Mouse (Mus musculus) hindbrain, embryonic 13.5 days (tissue): ENCODE results near the gene Rab7. TPM values are rescaled to one million over a fixed set of nuclear protein-coding genes. Genes with fewer than 3 reads are reported as not detected.
A peak's percentile ranks its signal among the peaks of the same experiment; 100 is the strongest.
"Not testable (repeated sequence)": the region's sequence is repeated elsewhere in the genome, so short reads cannot be mapped to it uniquely, and the experiment has no call there.

Experiments
- ATAC-seq: fragments of 200-750 bp; cut with Nextera tagmentation; 2 replicates; pipeline ENCODE4 v1.8.0; 2017; ENCODE audit warnings: moderate TSS enrichment; ENCODE audit not compliant: low FRiP score
- H3K27ac ChIP-seq: fragments of 300-500 bp; sonication (generic); 2 replicates; pipeline ENCODE4 v1.5.1; 2015; ENCODE audit warnings: inconsistent platforms, mild to moderate bottlenecking, moderate library complexity
- H3K27me3 ChIP-seq: fragments of 300-500 bp; sonication (generic); 2 replicates; pipeline ENCODE4 v1.6.1; 2015; ENCODE audit warnings: mild to moderate bottlenecking, inconsistent platforms
- H3K36me3 ChIP-seq: fragments of 300-500 bp; sonication (generic); 2 replicates; pipeline ENCODE4 v1.6.1; 2015; ENCODE audit warnings: mild to moderate bottlenecking, inconsistent platforms
- H3K4me1 ChIP-seq: fragments of 300-500 bp; sonication (generic); replicated peaks from 2 replicates; pipeline ENCODE4 v1.6.1; 2015; ENCODE audit warnings: inconsistent platforms
- H3K4me2 ChIP-seq: fragments of 300-500 bp; sonication (generic); 2 replicates; pipeline ENCODE4 v1.6.1; 2015; ENCODE audit warnings: inconsistent platforms, mild to moderate bottlenecking, moderate library complexity
- H3K4me3 ChIP-seq: fragments of 300-500 bp; sonication (generic); 2 replicates; pipeline ENCODE4 v1.5.1; 2015; ENCODE audit warnings: mild to moderate bottlenecking, inconsistent platforms
- H3K9ac ChIP-seq: fragments of 300-500 bp; sonication (generic); 2 replicates; pipeline ENCODE4 v1.6.1; 2015; ENCODE audit warnings: mild to moderate bottlenecking, inconsistent platforms
- H3K9me3 ChIP-seq: fragments of 300-500 bp; sonication (generic); 2 replicates; pipeline ENCODE4 v1.6.1; 2016; ENCODE audit warnings: inconsistent platforms
- WGBS: fragments of 180-500 bp; shearing (Covaris S2); methylation state at CpG from one replicate; pipeline ENCODE4 v1.1.7; 2015; 5-methylcytosine and 5-hydroxymethylcytosine counted together
- polyA plus RNA-seq: library from polyadenylated mRNA; unstranded; fragments of >200 nt; fragmentation: Nextera tagmentation; extraction: Ambion mirVana; gene quantifications from 2 replicates; pipeline ENCODE4 v1.2.1, GENCODE M21; 2015

Rab7 gene
- polyA plus RNA-seq, 1 experiment from 2014 or later: 290 TPM

DNA sequence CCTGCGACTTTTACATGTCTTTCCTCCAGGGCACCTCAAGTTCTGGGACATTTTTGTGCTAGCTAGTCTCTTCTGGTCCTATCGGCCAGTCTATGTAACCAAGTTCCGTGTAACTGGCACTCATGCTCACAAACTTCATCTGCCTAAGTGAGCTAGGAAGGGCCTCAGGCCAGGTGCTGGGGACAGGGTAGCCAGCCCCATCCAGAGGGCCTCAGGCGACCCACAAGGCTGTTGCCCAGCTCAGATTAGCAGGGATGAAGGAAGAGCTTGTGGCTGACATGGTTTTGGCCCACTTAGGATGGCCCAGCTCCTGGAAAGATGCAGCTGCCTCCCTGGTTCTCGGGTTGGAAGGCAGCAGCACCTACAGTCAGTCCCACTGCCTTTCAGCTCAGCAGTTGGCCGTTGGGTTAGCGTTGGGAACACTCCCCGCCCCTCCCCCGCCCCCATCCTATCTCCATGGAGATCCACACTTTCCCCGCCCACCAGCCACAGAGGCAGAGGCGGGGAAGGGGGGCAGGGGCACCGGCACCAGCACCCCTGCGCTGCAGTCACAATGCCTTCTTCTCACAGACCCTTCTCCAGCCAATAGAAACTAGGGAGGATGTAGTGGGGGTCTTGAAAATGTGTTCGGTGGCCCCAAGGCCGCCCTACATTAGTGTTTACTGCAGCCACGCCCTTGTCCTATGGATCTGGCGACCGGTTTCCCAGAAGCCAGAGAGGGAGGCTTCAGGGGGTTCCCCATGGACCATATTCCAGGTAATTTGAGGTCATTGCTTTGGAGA is 51.1 kb downstream of the Rab7 start:
- H3K27ac ChIP-seq: peak overlapping the region; percentile 89
- H3K4me1 ChIP-seq: peaks cover 35% of the 10 kb centered on the region
- peak overlapping the region; percentile 52 for H3K4me2 ChIP-seq
- H3K36me3 ChIP-seq: peaks cover 10% of the 10 kb centered on the region
- H3K4me3 ChIP-seq: peak overlapping the region; percentile 31
- H3K27me3 ChIP-seq: no peaks in the 10 kb centered on the region
- H3K9ac ChIP-seq: peak overlapping the region; percentile 63
- ATAC-seq: peak; percentile 86
- WGBS: 6% methylated on average over 18 of the region's 18 CpGs
- H3K9me3 ChIP-seq: no peaks in the 10 kb centered on the region

DNA sequence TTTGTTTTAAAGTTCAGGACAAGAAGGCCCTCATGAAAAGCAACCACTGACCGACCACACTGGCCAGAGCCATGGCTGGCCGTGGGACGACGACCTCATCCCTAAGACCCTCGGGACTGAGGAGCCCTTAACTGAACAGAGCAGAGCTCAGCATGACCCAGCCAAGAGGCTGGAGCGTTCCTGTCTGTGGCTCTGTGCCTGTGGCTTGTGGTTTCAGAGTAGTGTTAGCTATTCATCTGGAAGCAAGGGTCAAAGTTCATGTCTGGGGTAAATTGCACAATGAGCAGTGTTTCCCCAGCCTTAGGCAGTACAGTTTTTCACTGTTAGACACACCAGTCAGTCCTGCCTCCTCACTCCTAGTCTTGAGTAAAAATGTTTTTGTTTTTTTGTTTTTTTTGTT is 52.3 kb downstream of the Rab7 start:
- Histone ChIP-seq H3K4me2 (no peak overlapping the region), H3K4me1 (peaks cover 35% of the 10 kb centered on the region), H3K9me3 (no peaks in the 10 kb centered on the region), H3K27me3 (no peaks in the 10 kb centered on the region), H3K36me3 (peaks cover 11% of the 10 kb centered on the region), H3K27ac (0 out of 2 replicates have a peak overlapping the region, but pooled peaks have one; percentile 10), H3K9ac (no peak overlapping the region), H3K4me3 (no peak overlapping the region)
- WGBS: 4% methylated on average over 6 of the region's 6 CpGs
- no peak for ATAC-seq

DNA sequence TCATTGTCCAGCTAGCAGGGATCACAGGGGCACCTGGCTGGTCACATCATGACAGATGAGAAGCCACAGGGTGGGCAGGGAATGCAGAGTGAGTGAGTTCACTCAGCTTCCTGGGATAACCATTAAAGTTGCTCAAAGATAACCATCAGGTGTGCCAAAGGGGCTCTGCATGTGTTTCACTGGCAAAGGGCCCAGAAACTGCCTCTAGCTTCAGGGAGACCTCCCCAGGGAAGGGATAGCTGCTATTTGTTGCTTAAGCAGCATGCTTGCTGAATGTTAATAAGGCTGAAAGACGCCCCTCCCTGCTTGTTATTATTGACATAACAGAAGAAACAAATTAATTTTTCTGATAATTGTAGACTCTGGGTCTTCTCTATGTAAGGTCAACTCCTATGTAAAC is 53.2 kb downstream of the Rab7 start:
- no peak for ATAC-seq
- Histone ChIP-seq H3K27ac (no peak overlapping the region), H3K27me3 (no peaks in the 10 kb centered on the region), H3K4me3 (no peak overlapping the region), H3K9ac (no peak overlapping the region), H3K4me2 (no peak overlapping the region), H3K9me3 (no peaks in the 10 kb centered on the region), H3K4me1 (peaks cover 35% of the 10 kb centered on the region), H3K36me3 (peaks cover 12% of the 10 kb centered on the region)
- WGBS: 53% methylated on average over 1 of the region's 1 CpGs

DNA sequence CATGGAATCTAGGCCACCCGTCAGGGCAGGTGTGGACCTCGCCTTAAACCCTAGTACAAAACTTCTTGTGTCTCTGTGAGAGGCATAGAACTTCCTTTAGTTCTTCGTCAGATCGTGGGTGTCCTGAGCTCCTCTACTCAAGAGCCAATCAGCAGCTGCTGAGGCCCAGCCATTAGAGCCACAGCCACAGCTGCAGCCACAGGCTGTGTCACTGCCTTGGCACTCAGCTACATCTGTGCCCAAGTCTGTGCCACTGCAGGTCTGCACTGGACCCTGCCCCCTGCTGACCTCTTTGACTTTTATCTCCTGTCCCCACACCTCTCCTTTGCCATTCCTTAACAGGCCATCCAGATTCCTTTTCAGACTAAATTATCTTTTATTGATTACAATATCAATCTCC is 53.9 kb downstream of the Rab7 start:
- Histone ChIP-seq H3K4me2 (no peak overlapping the region), H3K9ac (no peak overlapping the region), H3K36me3 (peaks cover 11% of the 10 kb centered on the region), H3K4me3 (no peak overlapping the region), H3K27me3 (no peaks in the 10 kb centered on the region), H3K27ac (no peak overlapping the region), H3K4me1 (peaks cover 35% of the 10 kb centered on the region), H3K9me3 (no peaks in the 10 kb centered on the region)
- ATAC-seq: no peak
- WGBS: 74% methylated on average over 4 of the region's 4 CpGs

DNA sequence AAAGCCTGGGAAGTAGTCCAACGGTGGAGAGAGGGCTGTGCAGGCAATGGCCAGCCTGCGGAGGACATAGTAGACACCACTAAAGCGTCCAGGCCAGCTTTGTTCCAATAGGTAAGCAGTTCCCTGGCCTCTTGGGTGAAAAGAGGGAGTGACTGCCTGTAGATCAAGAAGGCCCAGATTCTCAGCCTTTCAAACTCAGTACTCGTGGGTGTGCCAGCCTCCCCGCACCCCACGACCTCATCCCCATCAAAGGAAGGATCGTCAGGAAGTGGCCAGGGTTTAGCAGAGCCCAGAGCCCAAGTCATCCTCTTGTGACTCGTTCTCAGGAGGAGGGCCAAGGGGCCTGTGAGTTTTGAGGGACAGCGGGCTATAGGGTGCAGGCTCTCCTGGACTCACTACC is 62.6 kb downstream of the Rab7 start:
- peaks cover 25% of the 10 kb centered on the region for H3K36me3 ChIP-seq
- H3K4me2 ChIP-seq: peak overlapping the region; percentile 84
- ATAC-seq: no peak
- H3K27me3 ChIP-seq: no peaks in the 10 kb centered on the region
- H3K9ac ChIP-seq: peak overlapping the region; percentile 97
- H3K4me1 ChIP-seq: peaks cover 20% of the 10 kb centered on the region
- no peaks in the 10 kb centered on the region for H3K9me3 ChIP-seq
- H3K4me3 ChIP-seq: peak overlapping the region; percentile 94
- H3K27ac ChIP-seq: peak overlapping the region; percentile 96; the same call in 1 of the 2 replicates
- WGBS: 77% methylated on average over 9 of the region's 9 CpGs

DNA sequence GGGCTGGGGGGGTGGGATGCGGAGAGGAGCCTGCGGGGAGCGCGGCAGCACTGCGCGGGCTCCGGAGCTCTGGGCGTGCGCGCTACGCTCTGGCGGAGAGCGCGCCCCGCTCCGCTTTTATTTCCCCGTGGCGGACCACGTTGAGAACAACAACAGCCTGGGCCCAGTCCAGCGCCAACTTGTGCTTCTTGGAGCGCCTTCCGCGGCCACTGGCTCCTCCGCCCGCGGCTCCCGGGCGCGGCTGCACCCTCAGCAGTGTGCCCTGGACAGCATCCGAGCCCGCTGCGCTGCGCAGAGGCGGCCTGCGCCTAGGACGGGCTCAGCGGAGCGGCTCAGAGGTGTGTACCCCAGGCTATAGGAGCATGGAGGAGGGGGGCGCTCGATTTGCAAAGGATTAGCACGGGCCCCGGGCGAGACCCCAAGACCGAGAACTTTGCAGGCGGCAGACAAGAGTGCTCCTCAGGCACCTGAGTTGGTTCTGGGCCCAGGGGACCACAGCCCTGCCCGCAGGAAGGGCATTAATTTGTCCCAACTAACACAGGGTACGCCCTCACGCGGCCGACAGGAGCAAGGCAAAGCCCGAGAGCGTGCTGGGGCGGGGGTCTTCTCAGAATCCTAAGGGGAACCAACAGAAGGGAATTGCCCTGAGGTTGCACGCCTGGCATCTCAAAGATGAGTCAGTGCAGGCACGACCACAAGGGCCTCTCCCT is 63.4 kb downstream of the Rab7 start, which contains the start of gene H1fx:
TSS of gene H1fx (minus strand) at position 91 of the 710 bp plus-strand sequence.
- peaks cover 25% of the 10 kb centered on the region for H3K36me3 ChIP-seq

DNA sequence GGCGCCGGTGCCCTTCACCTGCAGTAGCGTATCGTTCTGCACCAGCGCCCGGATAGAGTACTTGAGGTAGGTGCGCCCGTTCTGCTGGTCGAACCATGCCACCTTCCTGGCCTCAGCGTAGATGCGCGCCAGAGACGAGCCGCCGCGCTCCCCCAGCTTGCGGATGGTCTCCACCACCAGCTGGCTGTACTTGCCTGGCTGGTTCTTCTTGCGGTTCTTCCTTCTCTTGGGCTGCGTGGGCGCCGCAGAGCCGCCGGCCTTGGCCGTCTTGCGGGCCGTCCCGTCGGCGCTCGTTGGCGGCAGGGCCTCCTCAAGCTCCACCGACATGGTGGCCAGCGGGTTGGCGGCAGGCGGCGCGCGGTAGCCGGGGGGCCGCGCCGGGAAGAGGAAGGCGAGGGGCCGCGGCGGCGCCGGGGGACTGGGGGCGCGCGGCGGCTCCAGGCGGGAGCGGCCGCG is 64.0 kb downstream of the Rab7 start:
- Histone ChIP-seq H3K9ac (peak overlapping the region; percentile 97), H3K27me3 (no peaks in the 10 kb centered on the region), H3K4me1 (peaks cover 20% of the 10 kb centered on the region), H3K4me2 (peak overlapping the region; percentile 84), H3K27ac (peak overlapping the region; percentile 96), H3K9me3 (no peaks in the 10 kb centered on the region), H3K4me3 (peak overlapping the region; percentile 94), H3K36me3 (peaks cover 20% of the 10 kb centered on the region)
- peak; percentile 56 for ATAC-seq
- under 1% methylated on average over 54 of the region's 56 CpGs for WGBS

More for the DNA sequence above, 63.4 kb downstream of the Rab7 start, which contains the start of gene H1fx:
- peak within 1 kb of the TSS; percentile 94 for H3K4me3 ChIP-seq
- H3K4me2 ChIP-seq: peak within 1 kb of the TSS; percentile 84
- H3K9me3 ChIP-seq: no peaks in the 10 kb centered on the region
- WGBS: under 1% methylated on average over 47 of the region's 55 CpGs
- peak within 1 kb of the TSS; percentile 96 for H3K27ac ChIP-seq
- H3K9ac ChIP-seq: peak within 1 kb of the TSS; percentile 97
- H3K4me1 ChIP-seq: peaks cover 20% of the 10 kb centered on the region
- no peaks in the 10 kb centered on the region for H3K27me3 ChIP-seq
- peak; percentile 89 for ATAC-seq

DNA sequence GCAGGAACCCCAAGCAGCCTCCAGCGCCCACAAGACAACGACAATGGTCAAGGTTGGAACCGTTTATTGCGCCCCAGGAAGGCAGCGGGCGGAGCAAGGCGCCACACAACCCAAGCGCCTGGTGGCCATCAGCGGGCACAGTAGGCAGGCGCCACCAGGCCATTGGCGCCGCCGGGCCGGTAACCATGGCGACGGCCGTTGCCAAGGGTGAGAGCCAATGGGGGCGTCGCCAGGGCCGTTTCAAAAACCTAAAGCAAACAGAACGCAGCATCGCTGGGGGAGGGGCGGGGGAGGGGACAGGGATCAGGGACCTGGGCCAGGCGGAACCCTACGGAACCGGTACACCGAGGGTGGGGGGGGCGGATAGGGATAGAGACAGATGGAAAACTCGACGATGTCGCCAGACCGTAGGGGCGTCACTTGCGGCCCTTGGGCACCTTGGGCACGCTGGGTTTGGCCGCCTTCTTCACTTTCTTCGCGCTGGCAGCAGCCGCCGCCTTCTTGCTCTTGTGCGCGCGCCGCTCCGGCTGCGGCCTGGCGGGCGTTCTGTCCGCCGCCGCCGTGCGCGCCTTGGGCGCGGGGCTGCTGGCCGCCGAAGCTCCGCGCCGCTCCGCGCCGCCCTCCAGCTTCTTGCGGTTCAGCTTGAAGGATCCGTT is 64.6 kb downstream of the Rab7 start:
- H3K4me3 ChIP-seq: peak overlapping the region; percentile 94
- under 1% methylated on average over 63 of the region's 66 CpGs for WGBS
- H3K27me3 ChIP-seq: no peaks in the 10 kb centered on the region
- H3K27ac ChIP-seq: peak overlapping the region; percentile 96
- peaks cover 20% of the 10 kb centered on the region for H3K4me1 ChIP-seq
- H3K36me3 ChIP-seq: peaks cover 19% of the 10 kb centered on the region
- ATAC-seq: peak; percentile 86
- no peaks in the 10 kb centered on the region for H3K9me3 ChIP-seq
- H3K9ac ChIP-seq: peak overlapping the region; percentile 97
- H3K4me2 ChIP-seq: peak overlapping the region; percentile 84

DNA sequence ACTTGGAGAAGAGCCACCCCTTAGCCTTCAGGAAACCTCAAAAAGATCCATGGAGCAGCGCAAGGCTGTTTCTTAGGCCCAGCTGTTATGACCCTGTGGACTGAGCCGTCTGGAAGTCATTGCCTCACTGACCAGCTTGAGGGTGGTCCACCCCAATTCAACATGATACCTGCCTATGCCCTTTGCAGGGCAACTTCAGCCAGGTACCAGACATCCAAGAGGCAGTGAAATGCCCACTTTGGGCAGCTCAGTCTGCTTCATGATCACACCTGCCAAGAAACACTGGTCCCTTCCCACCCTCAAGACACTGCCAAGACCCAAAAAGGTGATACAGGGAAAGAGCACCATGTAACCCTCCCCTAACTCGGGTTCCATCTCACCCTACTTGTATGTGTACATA is 65.3 kb downstream of the Rab7 start:
- H3K27me3 ChIP-seq: no peaks in the 10 kb centered on the region
- no peak for ATAC-seq
- H3K36me3 ChIP-seq: peaks cover 13% of the 10 kb centered on the region
- peak overlapping the region; percentile 84 for H3K4me2 ChIP-seq
- H3K27ac ChIP-seq: peak overlapping the region; percentile 96
- peak overlapping the region; percentile 94 for H3K4me3 ChIP-seq
- WGBS: 67% methylated on average over 3 of the region's 3 CpGs
- peak overlapping the region; percentile 97 for H3K9ac ChIP-seq
- no peaks in the 10 kb centered on the region for H3K9me3 ChIP-seq
- peaks cover 20% of the 10 kb centered on the region for H3K4me1 ChIP-seq

DNA sequence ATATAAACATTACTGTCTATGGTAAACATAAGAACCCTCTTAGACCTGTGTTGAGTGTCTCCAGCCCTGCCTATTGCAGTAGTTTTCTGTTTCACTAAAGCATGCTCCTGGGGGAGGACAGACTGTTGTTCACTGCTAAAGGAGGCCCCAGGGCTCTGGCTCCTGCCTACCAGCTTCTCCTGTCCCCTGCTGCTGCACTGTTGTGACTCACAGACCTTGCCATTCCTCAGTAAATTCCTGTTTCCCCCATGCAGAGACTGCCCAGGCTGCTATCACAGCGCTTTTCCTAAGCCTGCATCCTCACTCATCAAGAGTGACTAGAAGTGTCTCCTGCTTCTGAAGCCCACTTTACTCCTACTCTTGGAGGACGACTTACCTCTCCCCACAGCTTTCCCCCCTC is 75.0 kb downstream of the Rab7 start:
- WGBS: 28% methylated on average over 2 of the region's 2 CpGs
- H3K9ac ChIP-seq: no peak overlapping the region
- no peak overlapping the region for H3K4me2 ChIP-seq
- no peak overlapping the region for H3K4me3 ChIP-seq
- no peaks in the 10 kb centered on the region for H3K4me1 ChIP-seq
- no peaks in the 10 kb centered on the region for H3K9me3 ChIP-seq
- no peaks in the 10 kb centered on the region for H3K27me3 ChIP-seq
- no peaks in the 10 kb centered on the region for H3K36me3 ChIP-seq
- H3K27ac ChIP-seq: no peak overlapping the region
- ATAC-seq: no peak

DNA sequence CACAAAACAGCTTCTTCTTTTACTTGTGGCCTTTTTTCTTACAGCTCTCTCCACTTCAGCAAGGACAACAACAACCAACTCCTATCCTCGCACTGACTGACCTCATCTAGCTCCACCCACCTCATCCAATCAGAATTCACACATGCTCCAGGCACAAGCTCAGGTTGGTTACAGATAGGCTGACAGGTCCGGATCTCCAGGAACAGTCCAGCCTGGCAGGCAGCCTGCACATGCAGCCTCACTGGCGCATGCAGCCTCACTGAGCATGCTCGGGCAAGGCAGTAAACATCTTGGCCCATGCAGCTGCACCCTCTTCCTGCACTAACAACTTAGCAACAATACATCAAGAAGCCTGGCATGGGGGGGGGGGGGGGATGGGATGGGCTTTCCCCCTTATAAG is 82.6 kb downstream of the Rab7 start:
- not testable (repeated sequence) for ATAC-seq, H3K4me2 ChIP-seq, H3K27ac ChIP-seq, H3K27me3 ChIP-seq, H3K36me3 ChIP-seq, H3K4me1 ChIP-seq, H3K4me3 ChIP-seq, H3K9ac ChIP-seq
- peaks cover 11% of the 10 kb centered on the region; the same call in 1 of the 2 replicates for H3K9me3 ChIP-seq
- 70% methylated on average over 4 of the region's 4 CpGs for WGBS
